Mouse (Mus musculus): ENCODE data around the gene Dctpp1.

The Dctpp1 gene

GRCm38 (mm10) chr7:127212432-127213250, 47.9 kb downstream of the Dctpp1 start:
- DNase-seq (ENCODE audit: extremely low read depth, insufficient read length, low spot score), result no peak

GRCm38 (mm10) chr7:127211014-127211745, 49.3 kb downstream of the Dctpp1 start:
- DNase-seq (ENCODE audit: extremely low read depth, insufficient read length, low spot score), result no peak

- DNase-seq (ENCODE audit: extremely low read depth, insufficient read length, low spot score), result no peak
Measured at GRCm38 (mm10) chr7:127210266-127210665, 50.2 kb downstream of the Dctpp1 start.

DNA sequence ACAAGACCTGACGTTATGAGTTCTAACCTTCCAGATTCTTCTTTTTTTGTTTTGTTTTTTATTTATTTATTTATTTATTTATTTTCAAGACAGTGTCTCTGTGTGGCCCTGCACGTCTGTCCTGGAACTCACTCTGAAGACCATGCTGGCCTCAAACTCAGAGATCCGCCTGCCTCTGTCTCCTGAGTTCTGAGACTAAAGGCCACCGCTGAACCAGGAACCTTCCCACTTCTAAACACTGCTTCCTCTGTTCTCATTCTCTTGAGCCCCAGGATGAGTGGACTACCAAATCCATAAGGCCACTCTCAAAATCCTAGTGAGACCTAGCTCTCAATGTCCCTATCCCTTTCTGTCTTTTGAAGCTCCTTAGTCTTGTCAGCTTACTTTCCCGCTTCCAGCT, 50.7 kb downstream of the Dctpp1 start:
- DNase-seq (ENCODE audit: extremely low read depth, insufficient read length, low spot score), result no peak

- peak; percentile 94 for DNase-seq (ENCODE audit: extremely low read depth, insufficient read length, low spot score)
Measured at GRCm38 (mm10) chr7:127208553-127209438, 51.7 kb downstream of the Dctpp1 start, which contains the start of gene Mylpf. Mylpf (plus strand) TSS chr7:127208890.

- DNase-seq (ENCODE audit: extremely low read depth, insufficient read length, low spot score), result no peak
Measured at GRCm38 (mm10) chr7:127208295-127208552, 52.3 kb downstream of the Dctpp1 start, which contains the start of gene Tbc1d10b. Tbc1d10b (minus strand) TSS chr7:127208468.

- peak; percentile 50 for DNase-seq (ENCODE audit: extremely low read depth, insufficient read length, low spot score)
Measured at GRCm38 (mm10) chr7:127207374-127208294, 52.9 kb downstream of the Dctpp1 start.
